In genomic region chr7:110078168-110078567, GRCm38 (mm10) we compare ENCODE assay signal across 18 mouse cellular contexts.
"Had no signal": no experiment of that assay in that cellular context is flagged by ENCODE, and none has a peak within 500 bp of the region (broad histone marks: within the 10 kb centered on the region; RNA-seq: fewer than 3 reads in every experiment).

No protein-coding gene starts in this region.

- H3K4me1 ChIP-seq: limb, embryonic 12.5 days; liver, embryonic 12.5 days; liver, embryonic 15.5 days; lung, embryonic 15.5 days; midbrain, embryonic 12.5 days; stomach, embryonic 15.5 days had no signal

- H3K9ac ChIP-seq: limb, embryonic 12.5 days; liver, embryonic 12.5 days; liver, embryonic 15.5 days; lung, embryonic 15.5 days; midbrain, embryonic 12.5 days; stomach, embryonic 15.5 days had no signal

- ATAC-seq: liver, embryonic 12.5 days; midbrain, embryonic 16.5 days had no signal

- H3K9me3 ChIP-seq: liver, embryonic 12.5 days; liver, embryonic 15.5 days; lung, embryonic 15.5 days; midbrain, embryonic 12.5 days; stomach, embryonic 15.5 days had no signal

- H3K4me3 ChIP-seq: layer of hippocampus, adult 2 months; limb, embryonic 12.5 days; liver, embryonic 12.5 days; liver, embryonic 15.5 days; lung, embryonic 15.5 days; midbrain, embryonic 12.5 days; stomach, embryonic 15.5 days had no signal

- H3K27ac ChIP-seq: kidney, postnatal 0 days; layer of hippocampus, adult 2 months; limb, embryonic 12.5 days; liver, embryonic 12.5 days; liver, embryonic 15.5 days; lung, embryonic 15.5 days; midbrain, embryonic 12.5 days; stomach, embryonic 15.5 days had no signal

- H3K27me3 ChIP-seq: limb, embryonic 12.5 days; liver, embryonic 12.5 days; liver, embryonic 15.5 days; lung, embryonic 15.5 days; midbrain, embryonic 12.5 days; stomach, embryonic 15.5 days had no signal

- DNase-seq: kidney, adult 2 months; kidney, postnatal 25 days; layer of hippocampus, adult 9-11 months; liver; lung, adult 18-20 months; lung, postnatal 10 days; lung, postnatal 36 days; thymus, adult 18-20 months; thymus, postnatal 36 days had no signal

- H3K4me2 ChIP-seq: limb, embryonic 12.5 days; liver, embryonic 12.5 days; liver, embryonic 15.5 days; lung, embryonic 15.5 days; midbrain, embryonic 12.5 days; stomach, embryonic 15.5 days had no signal
